Comparison of ENCODE assay signal across 28 mouse cellular contexts in the genomic region with DNA sequence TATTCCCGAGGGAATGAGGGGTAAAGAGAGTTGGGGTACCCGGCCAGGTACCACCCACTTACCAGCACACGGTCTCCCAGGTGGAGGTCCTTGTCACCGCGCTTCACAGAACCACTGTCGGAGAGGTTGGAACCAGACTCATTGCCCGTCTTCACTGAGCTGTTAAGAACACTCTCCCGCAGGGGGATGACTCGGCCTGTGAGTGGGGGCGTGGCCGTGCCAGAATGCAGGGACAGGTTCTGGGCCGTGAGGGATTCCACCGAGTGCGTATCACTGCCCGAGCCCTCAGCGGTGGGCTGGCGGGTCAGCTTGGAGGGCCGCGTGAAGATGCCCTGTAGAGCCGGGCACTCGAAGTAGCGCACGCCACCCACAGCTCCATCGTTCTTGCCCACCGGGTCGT. TPM values are rescaled to one million over a fixed set of nuclear protein-coding genes. Genes with fewer than 3 reads are reported as not detected.
DNase-seq lines count a peak whose midpoint lies in the region; ATAC-seq and TF ChIP-seq lines count a peak whose summit lies in the region.
"Had no signal": no experiment of that assay in that cellular context is flagged by ENCODE, and none has a peak within 500 bp of the region (broad histone marks: within the 10 kb centered on the region; RNA-seq: fewer than 3 reads in every experiment).

No protein-coding gene starts in this region.

- H3K27ac ChIP-seq in hindbrain, embryonic 16.5 days (ENCODE audit: low read depth, low read length) = no peak overlapping the region
- H3K27ac ChIP-seq in hindbrain, embryonic 13.5 days = no peak overlapping the region
- H3K27ac ChIP-seq in midbrain, embryonic 11.5 days (ENCODE audit: low read depth, low read length) = no peak overlapping the region
- H3K27ac ChIP-seq in midbrain, embryonic 14.5 days (replicated peaks; ENCODE audit: low read depth, low read length) = no peak overlapping the region
- H3K27ac ChIP-seq: embryonic facial prominence, embryonic 10.5 days; embryonic facial prominence, embryonic 15.5 days; forebrain, embryonic 13.5 days; liver, embryonic 14.5 days had no signal

- no peaks in the 10 kb centered on the region for H3K4me1 ChIP-seq in hindbrain, embryonic 16.5 days (ENCODE audit: control insufficient read depth, insufficient read depth, low read depth, low read length)
- 0 out of 2 replicates have a peak, but pooled peaks cover 7% of the 10 kb centered on the region for H3K4me1 ChIP-seq in hindbrain, embryonic 13.5 days (replicated peaks)
- H3K4me1 ChIP-seq in midbrain, embryonic 11.5 days (ENCODE audit: control insufficient read depth, insufficient read depth, low read length) = no peaks in the 10 kb centered on the region
- H3K4me1 ChIP-seq in midbrain, embryonic 14.5 days (ENCODE audit: control insufficient read depth, insufficient read depth, low read length) = no peaks in the 10 kb centered on the region
- peaks cover 38% of the 10 kb centered on the region for H3K4me1 ChIP-seq in E14TG2a.4 (replicated peaks; ENCODE audit: low read depth, low read length)
- H3K4me1 ChIP-seq: embryonic facial prominence, embryonic 10.5 days; embryonic facial prominence, embryonic 15.5 days had no signal

- no peak overlapping the region for H3K4me2 ChIP-seq in hindbrain, embryonic 16.5 days (ENCODE audit: low read length)
- no peak overlapping the region for H3K4me2 ChIP-seq in hindbrain, embryonic 13.5 days
- no peak overlapping the region for H3K4me2 ChIP-seq in midbrain, embryonic 11.5 days
- H3K4me2 ChIP-seq in midbrain, embryonic 14.5 days (ENCODE audit: low read length) = no peak overlapping the region
- H3K4me2 ChIP-seq: embryonic facial prominence, embryonic 15.5 days; forebrain, embryonic 13.5 days had no signal

- no peaks in the 10 kb centered on the region for H3K9me3 ChIP-seq in hindbrain, embryonic 16.5 days (ENCODE audit: control insufficient read depth, low read length)
- no peaks in the 10 kb centered on the region for H3K9me3 ChIP-seq in hindbrain, embryonic 13.5 days
- H3K9me3 ChIP-seq in midbrain, embryonic 11.5 days (ENCODE audit: control insufficient read depth, low read length) = no peaks in the 10 kb centered on the region
- H3K9me3 ChIP-seq in midbrain, embryonic 14.5 days (ENCODE audit: control insufficient read depth, low read length) = no peaks in the 10 kb centered on the region
- no peaks in the 10 kb centered on the region for H3K9me3 ChIP-seq in E14TG2a.4 (ENCODE audit: low read length)
- H3K9me3 ChIP-seq: embryonic facial prominence, embryonic 10.5 days; embryonic facial prominence, embryonic 15.5 days; forebrain, embryonic 13.5 days had no signal

- 91% methylated on average over 26 of the region's 26 CpGs for WGBS in hindbrain, embryonic 16.5 days
- 91% methylated on average over 26 of the region's 26 CpGs for WGBS in hindbrain, embryonic 13.5 days
- 92% methylated on average over 23 of the region's 26 CpGs for WGBS in midbrain, embryonic 11.5 days
- 93% methylated on average over 26 of the region's 26 CpGs for whole genome bisulfite sequencing in midbrain, embryonic 14.5 days

- TF ChIP-seq CTCF in E14TG2a.4 (conservative IDR thresholded peaks at IDR 0.05; ENCODE audit: low read length) = no peak

- no peak overlapping the region for H3K4me3 ChIP-seq in hindbrain, embryonic 16.5 days (ENCODE audit: low read length)
- no peak overlapping the region for H3K4me3 ChIP-seq in hindbrain, embryonic 13.5 days
- no peak overlapping the region for H3K4me3 ChIP-seq in midbrain, embryonic 11.5 days (ENCODE audit: low read depth, low read length)
- no peak overlapping the region for H3K4me3 ChIP-seq in midbrain, embryonic 14.5 days (replicated peaks; ENCODE audit: low read depth, low read length)
- peak overlapping the region; percentile 76 for H3K4me3 ChIP-seq in E14TG2a.4 (replicated peaks; ENCODE audit: low read length)
- H3K4me3 ChIP-seq: embryonic facial prominence, embryonic 10.5 days; embryonic facial prominence, embryonic 15.5 days; forebrain, embryonic 13.5 days had no signal

- ATAC-seq in hindbrain, embryonic 16.5 days = 0 out of 2 replicates have a peak, but pooled peaks have one; percentile 19
- no peak for ATAC-seq in hindbrain, embryonic 13.5 days (ENCODE audit: low FRiP score)
- ATAC-seq in midbrain, embryonic 11.5 days (ENCODE audit: low FRiP score) = 0 out of 2 replicates have a peak, but pooled peaks have one; percentile 11
- no peak for ATAC-seq in midbrain, embryonic 14.5 days (ENCODE audit: low FRiP score, low TSS enrichment)
- ATAC-seq: forebrain, embryonic 13.5 days; intestine, postnatal 0 days had no signal

- peaks cover 39% of the 10 kb centered on the region for H3K36me3 ChIP-seq in hindbrain, embryonic 16.5 days (ENCODE audit: control insufficient read depth, insufficient read depth, low read length)
- H3K36me3 ChIP-seq in hindbrain, embryonic 13.5 days = peaks cover 78% of the 10 kb centered on the region
- H3K36me3 ChIP-seq in midbrain, embryonic 11.5 days (ENCODE audit: control insufficient read depth, insufficient read depth, low read length) = peaks cover 13% of the 10 kb centered on the region
- H3K36me3 ChIP-seq in midbrain, embryonic 14.5 days (ENCODE audit: control insufficient read depth, insufficient read depth, low read length) = peaks cover 60% of the 10 kb centered on the region
- no peaks in the 10 kb centered on the region for H3K36me3 ChIP-seq in E14TG2a.4 (ENCODE audit: insufficient read depth, low read length)

- DNase-seq in midbrain, embryonic 11.5 days (ENCODE audit: low spot score, missing footprints) = peak; percentile 76
- no peak for DNase-seq in midbrain, embryonic 14.5 days
- peak; percentile 72 for DNase-seq in ZHBTc4 (ENCODE audit: low read depth, low spot score)
- DNase-seq in gastrocnemius, postnatal 4 days (ENCODE audit: low spot score in 2 of 2) = no peak
- DNase-seq: adrenal gland, adult 8-10 months; cerebellum, adult 2 months; cerebellum, postnatal 14 days; gastrocnemius, postnatal 10 days; heart, postnatal 14 days; kidney, adult 9 months; kidney, postnatal 10 days; lung, adult 2 months; lung, postnatal 10 days; right cerebral cortex, adult 18-20 months; thymus, postnatal 14 days had no signal

- no peaks in the 10 kb centered on the region for H3K27me3 ChIP-seq in hindbrain, embryonic 16.5 days (replicated peaks; ENCODE audit: control insufficient read depth, insufficient read depth, low read length)
- no peaks in the 10 kb centered on the region for H3K27me3 ChIP-seq in hindbrain, embryonic 13.5 days
- H3K27me3 ChIP-seq in midbrain, embryonic 11.5 days (ENCODE audit: control insufficient read depth, insufficient read depth, low read length) = no peaks in the 10 kb centered on the region
- no peaks in the 10 kb centered on the region for H3K27me3 ChIP-seq in midbrain, embryonic 14.5 days (ENCODE audit: control insufficient read depth, insufficient read depth, low read length)
- H3K27me3 ChIP-seq in E14TG2a.4 (ENCODE audit: insufficient read depth, low read length) = peaks cover 12% of the 10 kb centered on the region
- H3K27me3 ChIP-seq: CH12.LX; embryonic facial prominence, embryonic 15.5 days; forebrain, embryonic 13.5 days had no signal

- no peak overlapping the region for H3K9ac ChIP-seq in hindbrain, embryonic 16.5 days (ENCODE audit: low read depth, low read length)
- H3K9ac ChIP-seq in hindbrain, embryonic 13.5 days = no peak overlapping the region
- no peak overlapping the region for H3K9ac ChIP-seq in midbrain, embryonic 11.5 days (ENCODE audit: low read length)
- no peak overlapping the region for H3K9ac ChIP-seq in midbrain, embryonic 14.5 days (replicated peaks; ENCODE audit: low read length)
- H3K9ac ChIP-seq: embryonic facial prominence, embryonic 15.5 days; forebrain, embryonic 13.5 days; liver, embryonic 14.5 days had no signal

RNA-seq across cellular contexts. Expression of a gene that starts 29.7 kb away (rescaled TPM):
- 14.4 and 15.8 TPM in 2 replicates for polyA plus RNA-seq in hindbrain, embryonic 16.5 days (2015; fragmentation: Nextera tagmentation; extraction: Ambion mirVana)
- polyA plus RNA-seq in hindbrain, embryonic 13.5 days (2015; fragmentation: Nextera tagmentation; extraction: Ambion mirVana) = 14.4 and 15.1 TPM in 2 replicates
- 5.6 and 5.8 TPM in 2 replicates for polyA plus RNA-seq in midbrain, embryonic 11.5 days (2014; fragmentation: Nextera tagmentation; extraction: Ambion mirVana)
- 18.2 and 19.3 TPM in 2 replicates for polyA plus RNA-seq in midbrain, embryonic 14.5 days (2014; fragmentation: Nextera tagmentation; extraction: Ambion mirVana)
- total RNA-seq in gastrocnemius, postnatal 4 days (2021) = 10 to 100 TPM; 15.8 to 17.6 TPM

RNA-seq across cellular contexts. Expression of a gene that starts 37.4 kb away (rescaled TPM):
- polyA plus RNA-seq in hindbrain, embryonic 16.5 days (2015; fragmentation: Nextera tagmentation; extraction: Ambion mirVana) = 0.22 and 0.45 TPM in 2 replicates
- 0.42 and 0.43 TPM in 2 replicates for polyA plus RNA-seq in hindbrain, embryonic 13.5 days (2015; fragmentation: Nextera tagmentation; extraction: Ambion mirVana)
- polyA plus RNA-seq in midbrain, embryonic 11.5 days (2014; fragmentation: Nextera tagmentation; extraction: Ambion mirVana) = 0.30 TPM in 1 of 2 replicates, not detected in the other
- 0.11 and 0.24 TPM in 2 replicates for polyA plus RNA-seq in midbrain, embryonic 14.5 days (2014; fragmentation: Nextera tagmentation; extraction: Ambion mirVana)
- total RNA-seq in gastrocnemius, postnatal 4 days (2021) = not detected
- total RNA-seq: adrenal gland, adult 8-10 months; granulocyte monocyte progenitor cell, adult 5-6 weeks; heart, postnatal 14 days; neutrophil, adult 5-6 weeks had no signal
- polyA plus RNA-seq: embryonic facial prominence, embryonic 10.5 days; heart, embryonic 14.5 days; hindbrain, embryonic 11.5 days; liver, embryonic 14.5 days had no signal

RNA-seq across cellular contexts. Expression of a gene that starts 58.6 kb away (rescaled TPM):
- polyA plus RNA-seq in hindbrain, embryonic 16.5 days (2015; fragmentation: Nextera tagmentation; extraction: Ambion mirVana) = 189 and 192 TPM in 2 replicates
- polyA plus RNA-seq in hindbrain, embryonic 13.5 days (2015; fragmentation: Nextera tagmentation; extraction: Ambion mirVana) = 192 and 194 TPM in 2 replicates
- 321 and 338 TPM in 2 replicates for polyA plus RNA-seq in midbrain, embryonic 11.5 days (2014; fragmentation: Nextera tagmentation; extraction: Ambion mirVana)
- 165 and 191 TPM in 2 replicates for polyA plus RNA-seq in midbrain, embryonic 14.5 days (2014; fragmentation: Nextera tagmentation; extraction: Ambion mirVana)
- 10 to 100 TPM; 42.6 to 45.0 TPM for total RNA-seq in gastrocnemius, postnatal 4 days (2021)

Comparison
In these comparisons a context has a peak if more than half of its experiments do, and no peak if none do; other contexts are left out.
1. ATAC-seq: peak in hindbrain, embryonic 16.5 days (single experiment) and midbrain, embryonic 11.5 days (single experiment); none in hindbrain, embryonic 13.5 days (single experiment) and midbrain, embryonic 14.5 days (single experiment).
2. DNase-seq: peak in midbrain, embryonic 11.5 days (single experiment) and ZHBTc4 (single experiment); none in midbrain, embryonic 14.5 days (single experiment) and gastrocnemius, postnatal 4 days (0 of 2).